Mouse (Mus musculus) CH12.LX (cell line): ENCODE results near the gene Stxbp1. TPM values are rescaled to one million over a fixed set of nuclear protein-coding genes. Genes with fewer than 3 reads are reported as not detected.

Experiments used
- DNase-seq: peaks from one replicate; pipeline ENCODE4 v3.0.0-alpha.2; 2013; ENCODE audit errors: extremely low read depth
- H3K27ac ChIP-seq: 2 replicates; pipeline ENCODE4 v1.5.1; 2012; ENCODE audit warnings: low read depth, mild to moderate bottlenecking, control low read depth, moderate library complexity; ENCODE audit not compliant: insufficient read depth
- H3K27me3 ChIP-seq: replicated peaks from 2 replicates; pipeline ENCODE3; 2012; ENCODE audit warnings: inconsistent platforms
- H3K36me3 ChIP-seq, 2 experiments: replicated peaks in 1 of 2; 2 replicates each; pipeline versions ENCODE3 to v1.6.1; 2012; ENCODE audit warnings: inconsistent platforms in 1 of 2, low read length in 1 of 2, mild to moderate bottlenecking in 1 of 2, mixed read lengths in 1 of 2, moderate library complexity in 1 of 2; ENCODE audit not compliant: control insufficient read depth in 1 of 2, insufficient read depth in 1 of 2
- H3K4me1 ChIP-seq, 2 experiments: 2 replicates each; pipeline ENCODE4 v1.6.1; 2012; ENCODE audit warnings: inconsistent platforms in 1 of 2, moderate library complexity in 1 of 2; ENCODE audit not compliant: insufficient read depth in 2 of 2, control insufficient read depth in 1 of 2
- H3K4me2 ChIP-seq: 2 replicates; pipeline ENCODE4 v1.6.1; 2012; ENCODE audit warnings: low read depth, mild to moderate bottlenecking, control low read depth; ENCODE audit not compliant: poor library complexity, insufficient read depth, severe bottlenecking
- H3K4me3 ChIP-seq, 3 experiments: fragments of 150-350 bp in 1 of 3; sonication (generic) in 1 of 3; replicated peaks in 1 of 3; 2 replicates each; pipeline versions ENCODE3 to v1.5.1; 2011 to 2012; ENCODE audit warnings: low read depth in 2 of 3, low read length in 2 of 3, mild to moderate bottlenecking in 2 of 3, moderate library complexity in 2 of 3, control low read depth in 1 of 3, improper control_type of control experiment in 1 of 3, inconsistent platforms in 1 of 3, mixed read lengths in 1 of 3; ENCODE audit not compliant: poor library complexity in 1 of 3
- H3K79me2 ChIP-seq: replicated peaks from 2 replicates; pipeline ENCODE4 v1.6.1; 2012; ENCODE audit warnings: mild to moderate bottlenecking, moderate library complexity; ENCODE audit not compliant: control insufficient read depth, poor library complexity, insufficient read depth, severe bottlenecking; ENCODE audit errors: extremely low read depth
- H3K9ac ChIP-seq: 2 replicates; pipeline ENCODE4 v1.6.1; 2012; ENCODE audit warnings: low read depth, mild to moderate bottlenecking, control low read depth, moderate library complexity; ENCODE audit not compliant: insufficient read depth
- H3K9me3 ChIP-seq: replicated peaks from 2 replicates; pipeline ENCODE3; 2012; ENCODE audit warnings: low read length, inconsistent platforms, mixed read lengths
- BHLHE40 ChIP-seq: IDR thresholded peaks from 2 replicates; pipeline ENCODE4 v1.6.1; 2011; ENCODE audit warnings: mild to moderate bottlenecking, low read depth, low read length, improper control_type of control experiment
- CHD1 ChIP-seq: IDR thresholded peaks from 2 replicates; pipeline ENCODE4 v1.6.1; 2012; ENCODE audit warnings: low read depth, low read length, improper control_type of control experiment, inconsistent platforms
- CHD2 ChIP-seq: IDR thresholded peaks from 2 replicates; pipeline ENCODE4 v1.6.1; 2011; ENCODE audit warnings: low read length, improper control_type of control experiment
- E2F4 ChIP-seq: IDR thresholded peaks from 2 replicates; pipeline ENCODE4 v1.6.1; 2011; ENCODE audit warnings: low read depth, low read length, improper control_type of control experiment; ENCODE audit not compliant: insufficient replicate concordance
- EP300 ChIP-seq: IDR thresholded peaks from 2 replicates; pipeline ENCODE4 v1.6.1; 2011; ENCODE audit warnings: low read length, improper control_type of control experiment
- ETS1 ChIP-seq: conservative IDR thresholded peaks from 2 replicates; pipeline ENCODE4 v1.6.1; 2012; ENCODE audit warnings: low read depth, mild to moderate bottlenecking, inconsistent platforms, low read length, improper control_type of control experiment, moderate library complexity
- HCFC1 ChIP-seq: IDR thresholded peaks from 2 replicates; pipeline ENCODE4 v1.6.1; 2012; ENCODE audit warnings: low read depth, mild to moderate bottlenecking, inconsistent platforms, low read length, improper control_type of control experiment
- IRF4 ChIP-seq: IDR thresholded peaks from 2 replicates; pipeline ENCODE4 v1.6.1; 2014; ENCODE audit warnings: low read depth, mild to moderate bottlenecking, inconsistent platforms, low read length, improper control_type of control experiment
- JUND ChIP-seq: conservative IDR thresholded peaks from 2 replicates; pipeline ENCODE4 v1.6.1; 2011; ENCODE audit warnings: low read depth, low read length, improper control_type of control experiment
- KAT2A ChIP-seq: IDR thresholded peaks from 2 replicates; pipeline ENCODE4 v1.6.1; 2012; ENCODE audit warnings: low read length, improper control_type of control experiment, inconsistent platforms; ENCODE audit not compliant: insufficient replicate concordance
- MAX ChIP-seq: IDR thresholded peaks from 2 replicates; pipeline ENCODE4 v1.6.1; 2011; ENCODE audit warnings: low read length, improper control_type of control experiment
- MAZ ChIP-seq: IDR thresholded peaks from 2 replicates; pipeline ENCODE4 v1.6.1; 2012; ENCODE audit warnings: low read depth, mild to moderate bottlenecking, inconsistent platforms, low read length, improper control_type of control experiment, moderate library complexity
- MXI1 ChIP-seq: IDR thresholded peaks from 2 replicates; pipeline ENCODE4 v1.6.1; 2011; ENCODE audit warnings: mild to moderate bottlenecking, low read depth, low read length, improper control_type of control experiment
- PAX5 ChIP-seq: IDR thresholded peaks from 2 replicates; pipeline ENCODE4 v1.6.1; 2012; ENCODE audit warnings: low read length, inconsistent platforms, mixed read lengths
- POLR2A ChIP-seq: IDR thresholded peaks from 2 replicates; pipeline ENCODE4 v1.6.1; 2011; ENCODE audit warnings: low read depth, mild to moderate bottlenecking, improper control_type of control experiment, low read length
- RCOR1 ChIP-seq: conservative IDR thresholded peaks from 2 replicates; pipeline ENCODE4 v1.6.1; 2012; ENCODE audit warnings: low read depth, mild to moderate bottlenecking, inconsistent platforms, low read length, improper control_type of control experiment
- TBP ChIP-seq: conservative IDR thresholded peaks from 2 replicates; pipeline ENCODE4 v1.6.1; 2011; ENCODE audit warnings: low read depth, low read length, improper control_type of control experiment
- TCF12 ChIP-seq: IDR thresholded peaks from 2 replicates; pipeline ENCODE4 v1.6.1; 2014; ENCODE audit warnings: low read depth, mild to moderate bottlenecking, inconsistent platforms, low read length, improper control_type of control experiment
- USF1 ChIP-seq: IDR thresholded peaks from 2 replicates; pipeline ENCODE4 v1.6.1; 2014; ENCODE audit warnings: low read depth, mild to moderate bottlenecking, inconsistent platforms, low read length, improper control_type of control experiment
- USF2 ChIP-seq: conservative IDR thresholded peaks from 2 replicates; pipeline ENCODE4 v1.6.1; 2011; ENCODE audit warnings: low read depth, low read length, improper control_type of control experiment
- ZC3H11A ChIP-seq: IDR thresholded peaks from 2 replicates; pipeline ENCODE4 v1.6.1; 2012; ENCODE audit warnings: low read depth, mild to moderate bottlenecking, inconsistent platforms, low read length, improper control_type of control experiment
- dilution Hi-C: fragments of 300-500 bp; cut with MboI; formaldehyde crosslinking; loops from 2 replicates; pipeline ENCODE4 v1.14.3; 2020; ENCODE audit warnings: low sequenced_read_pairs; ENCODE audit not compliant: extremely low pct_unique_long_range_greater_than_20kb, extremely low pct_ligation_motif_present
- in situ Hi-C: fragments of 300-500 bp; cut with MboI; formaldehyde crosslinking; loops from 3 replicates; pipeline ENCODE4 v1.14.3; 2019; ENCODE audit warnings: low sequenced_read_pairs, low pct_ligation_motif_present, low pct_unique_long_range_greater_than_20kb, mixed read lengths
- polyA plus RNA-seq: library from polyadenylated mRNA; unstranded; fragments of >175 nt; gene quantifications from 2 replicates; pipeline ENCODE4 v1.2.1, GENCODE M21; 2012; ENCODE audit warnings: low read depth; ENCODE audit not compliant: insufficient read length
- total RNA-seq, 2 experiments: library from RNA; depleted of rRNA; stranded (reverse); fragments of 300-350 nt in 1 of 2; fragments of >200 nt in 1 of 2; gene quantifications; 2 replicates each; pipeline ENCODE4 v1.2.3; 2012 to 2014

Gene Stxbp1
- total and polyA plus RNA-seq, 3 experiments = 1.5 to 8.3 (median 2.5) TPM

DNA sequence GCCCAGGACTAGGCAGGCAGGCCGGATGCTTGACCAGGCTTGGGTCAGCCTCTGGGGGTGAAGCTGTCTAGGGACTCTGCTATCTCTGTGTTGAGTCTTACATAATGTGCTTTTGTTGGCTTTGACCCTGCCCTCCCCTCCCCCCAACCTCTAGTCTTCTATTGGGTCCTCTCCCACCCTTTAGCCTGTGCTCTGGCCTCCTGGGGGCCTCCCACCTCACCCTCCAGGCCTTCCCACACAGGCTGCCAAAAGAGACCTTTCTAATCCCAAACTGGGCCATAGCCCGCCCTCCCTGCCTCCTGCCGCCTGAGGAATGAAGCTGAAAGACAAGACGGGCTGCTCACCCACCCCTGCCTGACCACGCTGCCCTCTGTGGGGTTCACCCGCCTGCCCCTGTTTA, 34.0 kb upstream of the Stxbp1 start:
- dilution Hi-C loops (no loop called here), in situ Hi-C loops (no loop called here)
- peaks cover 12 to 40% of the 10 kb centered on the region in 2 experiments for H3K4me1 ChIP-seq
- peaks cover 3% of the 10 kb centered on the region for H3K27me3 ChIP-seq
- no peak for DNase-seq
- H3K79me2 ChIP-seq = no peaks in the 10 kb centered on the region
- no peak overlapping the region for H3K4me2 ChIP-seq
- H3K36me3 ChIP-seq = peaks cover 0 to 21% of the 10 kb centered on the region in 2 experiments
- H3K27ac ChIP-seq = no peak overlapping the region
- H3K9ac ChIP-seq = no peak overlapping the region
- no peak for TF ChIP-seq MAX
- H3K9me3 ChIP-seq = no peaks in the 10 kb centered on the region
- no peak overlapping the region for H3K4me3 ChIP-seq

DNA sequence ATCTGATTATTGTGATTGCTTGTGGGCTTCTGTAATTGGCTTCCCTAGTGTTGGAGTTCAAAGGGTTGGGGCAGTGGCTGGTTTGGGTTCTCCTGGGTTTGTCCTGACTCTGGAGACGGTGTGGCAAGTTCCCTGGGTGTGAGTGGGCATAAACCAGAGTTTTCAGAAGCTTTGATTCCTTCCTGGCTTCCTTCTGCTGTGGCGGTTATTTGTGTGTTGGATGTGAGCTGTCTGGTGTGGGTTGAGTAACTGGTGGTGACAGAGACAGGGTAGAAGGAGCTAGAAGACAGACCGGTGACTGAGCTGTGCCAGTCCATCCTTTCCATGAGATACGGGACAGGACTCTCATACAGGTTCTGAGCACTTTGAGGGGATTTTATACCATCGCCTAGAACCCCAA, 32.5 kb upstream of the Stxbp1 start:
- TF ChIP-seq USF1 = no peak
- TF ChIP-seq PAX5 = no peak
- TF ChIP-seq CHD2 = no peak
- TF ChIP-seq KAT2A = no peak
- no peak for TF ChIP-seq CHD1
- TF ChIP-seq HCFC1 = no peak
- no peak for TF ChIP-seq E2F4
- no peak for TF ChIP-seq JUND
- no peak for TF ChIP-seq EP300
- no peak for TF ChIP-seq POLR2A
- Histone ChIP-seq H3K4me2 (no peak overlapping the region), H3K27me3 (peaks cover 3% of the 10 kb centered on the region), H3K4me1 (peaks cover 20 to 47% of the 10 kb centered on the region in 2 experiments), H3K27ac (no peak overlapping the region), H3K79me2 (no peaks in the 10 kb centered on the region), H3K9me3 (no peaks in the 10 kb centered on the region), H3K9ac (no peak overlapping the region), H3K36me3 (peaks cover 0 to 23% of the 10 kb centered on the region in 2 experiments), H3K4me3 (no peak overlapping the region)
- in situ Hi-C loops = loop anchor here (5.0 kb wide), 1 partner anchor 33 kb away; no protein-coding TSS in a partner anchor
- dilution Hi-C loops = no loop called here
- no peak for DNase-seq

DNA sequence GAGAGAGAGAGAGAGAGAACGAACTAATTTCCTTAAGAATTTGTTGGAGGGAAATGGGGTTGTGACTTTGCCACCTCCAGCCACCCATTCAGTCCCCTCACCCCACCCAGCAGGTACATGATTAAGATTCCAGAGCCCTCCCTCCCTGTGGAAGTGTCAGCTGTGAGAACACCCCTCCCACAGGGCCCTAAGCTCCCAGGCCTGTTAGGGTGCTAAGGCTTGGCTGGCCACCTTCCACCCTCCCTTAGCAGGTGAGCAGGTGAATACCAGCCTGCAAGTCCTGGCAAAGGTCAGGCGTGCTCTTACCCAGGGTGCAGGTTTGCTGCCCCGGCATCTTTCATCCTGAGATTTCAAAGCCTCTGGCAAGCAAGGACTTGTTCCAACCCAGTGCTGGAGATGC, 31.4 kb upstream of the Stxbp1 start:
- no peak overlapping the region for H3K4me3 ChIP-seq
- no peaks in the 10 kb centered on the region for H3K9me3 ChIP-seq
- no peaks in the 10 kb centered on the region for H3K79me2 ChIP-seq
- dilution Hi-C loops = no loop called here
- TF ChIP-seq USF1 (no peak), POLR2A (no peak), IRF4 (no peak), RCOR1 (no peak), JUND (no peak), EP300 (no peak), TBP (no peak), ZC3H11A (no peak), CHD1 (no peak), BHLHE40 (no peak), USF2 (no peak), KAT2A (no peak), MAZ (no peak), ETS1 (no peak), HCFC1 (no peak), TCF12 (no peak), MXI1 (no peak)
- no peak overlapping the region for H3K9ac ChIP-seq
- in situ Hi-C loops = loop anchor here (5.0 kb wide), 1 partner anchor 34 kb away; no protein-coding TSS in a partner anchor
- H3K27me3 ChIP-seq = peaks cover 3% of the 10 kb centered on the region
- DNase-seq = no peak
- no peak overlapping the region for H3K27ac ChIP-seq
- peaks cover 0 to 23% of the 10 kb centered on the region in 2 experiments for H3K36me3 ChIP-seq
- no peak overlapping the region for H3K4me2 ChIP-seq
- peaks cover 20 to 47% of the 10 kb centered on the region in 2 experiments for H3K4me1 ChIP-seq
